Mouse (Mus musculus) monocyte, adult 5-6 weeks (primary cell): Measurements from ENCODE around the gene Rbpms2. TPM values are rescaled to one million over a fixed set of nuclear protein-coding genes. Genes with fewer than 3 reads are reported as not detected.

Experiments used
- ATAC-seq: fragments of 153-309, 156-312 bp; replicated peaks from 2 replicates; pipeline ENCODE4 v1.8.0; 2017; ENCODE audit warnings: mild to moderate bottlenecking; ENCODE audit not compliant: low TSS enrichment, insufficient number of reproducible peaks, severe bottlenecking, poor library complexity, low FRiP score
- total RNA-seq: library from RNA; stranded (forward); fragments of 200-1000, 200-491, 200-594 nt; gene quantifications from 3 replicates; pipeline ENCODE4 v1.2.3, GENCODE M21; 2017

The Rbpms2 gene
- total RNA-seq, 1 experiment from 2014 or later: 0.48 TPM

DNA sequence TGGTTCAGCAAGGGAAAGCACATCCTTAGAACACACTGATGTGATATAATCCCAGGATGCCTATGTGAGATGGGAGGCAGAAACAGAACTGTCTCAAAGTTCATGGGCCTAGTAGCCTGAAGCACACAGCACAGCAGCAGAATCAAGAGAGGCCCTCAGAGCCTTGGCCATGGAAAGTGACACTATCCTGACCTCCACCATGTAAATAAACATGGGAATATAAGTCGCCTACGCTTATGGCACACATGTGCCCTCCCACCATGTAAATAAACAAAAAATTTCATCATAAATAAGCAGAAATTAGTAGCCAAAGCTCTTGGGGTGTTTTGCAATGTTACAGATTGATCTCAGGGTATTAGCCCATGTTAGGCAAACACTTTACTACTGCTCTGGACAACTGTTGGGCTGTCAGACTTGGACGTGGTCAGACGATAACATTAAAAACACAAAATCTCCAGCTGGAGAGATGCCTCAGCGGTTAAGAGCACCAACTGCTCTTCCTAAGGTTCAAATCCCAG, 17.4 kb upstream of the Rbpms2 start:
- no peak for ATAC-seq

- no peak for ATAC-seq
Measured at GRCm38 (mm10) chr9:65613098-65613497, 16.4 kb upstream of the Rbpms2 start.

DNA sequence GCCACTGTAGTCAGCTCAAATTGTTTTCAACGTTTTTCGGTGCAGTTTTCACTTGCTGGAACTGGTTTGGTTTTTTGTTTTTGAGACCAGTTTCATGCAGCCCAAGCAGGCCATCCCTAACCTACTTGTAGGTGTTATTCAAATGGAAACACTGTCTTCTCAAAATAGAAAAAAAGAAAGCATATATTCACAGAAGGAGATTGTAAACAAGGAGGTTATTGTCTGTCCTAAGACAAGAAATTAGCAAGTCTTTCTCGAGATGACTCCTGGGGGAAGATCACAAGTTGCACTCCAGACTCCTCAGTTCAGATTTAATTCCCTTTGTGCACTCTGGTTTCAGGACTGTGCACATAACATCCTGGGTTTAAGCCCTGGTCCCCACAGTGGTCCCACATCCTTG, 10.1 kb upstream of the Rbpms2 start:
- ATAC-seq: no peak

DNA sequence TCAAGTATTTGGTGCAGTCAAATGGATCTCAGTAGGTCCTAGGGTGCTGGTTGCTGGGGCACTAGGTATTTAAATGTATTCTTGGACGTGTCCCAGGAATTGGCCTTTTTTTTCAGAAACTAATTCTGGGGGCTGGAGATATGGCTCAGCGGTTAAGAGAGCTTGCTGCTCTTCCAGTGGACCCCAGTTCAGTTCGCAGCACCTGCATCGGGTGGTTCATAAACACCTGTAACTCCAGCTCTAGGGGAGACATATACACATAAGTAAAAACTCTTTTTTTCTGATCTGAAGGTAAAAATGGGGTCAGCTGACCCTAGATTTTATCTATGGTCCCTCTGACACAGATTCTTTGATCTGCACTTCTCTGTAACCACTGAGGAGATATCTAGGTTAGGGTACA, 8.3 kb upstream of the Rbpms2 start:
- no peak for ATAC-seq

- no peak for ATAC-seq
Measured at GRCm38 (mm10) chr9:65621666-65622065, 7.8 kb upstream of the Rbpms2 start.

DNA sequence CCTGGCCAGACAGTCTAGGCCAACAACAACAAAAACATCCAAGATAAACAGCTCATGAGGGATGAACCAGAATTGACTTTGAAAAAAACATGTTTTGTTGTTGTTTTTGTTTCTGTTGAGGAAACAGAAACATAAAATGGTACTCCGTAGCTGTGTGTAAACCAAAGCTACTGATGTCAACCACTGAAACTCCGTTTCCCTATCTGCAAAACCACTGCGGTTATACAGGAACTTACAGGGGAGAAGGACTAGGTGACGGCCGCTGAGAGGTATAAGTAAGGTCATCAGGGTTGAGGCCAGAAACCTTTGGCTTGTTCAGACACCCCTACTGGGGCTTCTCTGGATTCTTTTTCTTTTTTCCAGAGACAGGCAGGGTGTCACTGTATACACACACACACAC, 6.6 kb upstream of the Rbpms2 start:
- ATAC-seq: no peak

- no peak for ATAC-seq
Measured at GRCm38 (mm10) chr9:65624266-65624665, 5.2 kb upstream of the Rbpms2 start.

GRCm38 (mm10) chr9:65629767-65630630, 551 bp downstream of the Rbpms2 start:
- ATAC-seq: no peak

GRCm38 (mm10) chr9:65630631-65631353, 1.3 kb downstream of the Rbpms2 start:
- ATAC-seq: no peak

GRCm38 (mm10) chr9:65631354-65632021, 2.0 kb downstream of the Rbpms2 start:
- ATAC-seq: no peak

- no peak for ATAC-seq
Measured at GRCm38 (mm10) chr9:65635766-65636165, 6.3 kb downstream of the Rbpms2 start.

GRCm38 (mm10) chr9:65636926-65637325, 7.5 kb downstream of the Rbpms2 start:
- no peak for ATAC-seq

DNA sequence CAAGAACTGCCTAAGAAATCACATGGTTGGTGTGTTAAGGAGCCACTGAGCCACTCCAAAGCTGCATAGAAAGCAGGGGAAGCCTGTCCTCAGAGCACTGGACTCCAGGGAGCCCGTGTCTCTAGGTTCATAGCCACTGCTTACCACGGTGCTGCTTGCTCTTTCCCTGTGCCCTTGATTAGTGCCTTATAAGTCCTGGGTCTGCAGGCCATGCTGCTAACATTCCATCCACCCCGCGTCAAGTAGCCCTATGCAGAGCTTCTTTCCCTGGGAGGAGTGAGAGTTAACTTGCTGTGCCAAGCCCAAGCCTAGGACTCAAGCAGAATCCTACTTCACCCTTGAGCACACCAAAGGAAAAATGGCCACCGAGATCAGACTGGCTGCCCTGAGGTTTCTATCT, 9.6 kb downstream of the Rbpms2 start:
- ATAC-seq: no peak

DNA sequence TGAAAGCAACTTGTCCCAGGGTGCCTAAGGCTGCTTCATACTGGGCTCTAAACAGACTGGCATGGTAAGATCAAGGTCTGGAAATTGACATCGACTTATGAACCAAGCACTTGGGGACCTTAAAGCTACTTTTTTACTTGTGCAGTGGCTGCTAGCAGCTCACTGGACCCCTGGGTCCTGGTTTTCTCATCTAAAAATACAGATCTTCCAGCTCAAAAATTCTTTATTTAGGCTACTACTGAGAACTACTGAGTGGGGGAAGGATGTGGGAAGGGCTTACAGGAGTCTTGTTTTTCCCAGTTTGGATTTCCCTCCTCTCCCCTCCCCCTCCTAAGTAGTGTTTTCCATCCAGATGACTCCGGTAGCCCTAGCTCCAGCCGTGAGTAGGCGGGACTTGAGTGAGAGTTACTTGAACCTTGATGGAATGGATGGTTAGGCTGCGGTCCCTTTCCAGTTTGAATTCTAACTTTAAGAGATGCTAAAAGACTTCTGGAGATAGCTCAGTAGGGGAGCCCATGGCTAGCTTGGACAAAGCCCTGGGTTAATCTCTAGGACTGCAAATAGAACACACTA, 11.5 kb downstream of the Rbpms2 start:
- ATAC-seq: no peak

- no peak for ATAC-seq
Measured at GRCm38 (mm10) chr9:65641446-65642052, 12.1 kb downstream of the Rbpms2 start.

DNA sequence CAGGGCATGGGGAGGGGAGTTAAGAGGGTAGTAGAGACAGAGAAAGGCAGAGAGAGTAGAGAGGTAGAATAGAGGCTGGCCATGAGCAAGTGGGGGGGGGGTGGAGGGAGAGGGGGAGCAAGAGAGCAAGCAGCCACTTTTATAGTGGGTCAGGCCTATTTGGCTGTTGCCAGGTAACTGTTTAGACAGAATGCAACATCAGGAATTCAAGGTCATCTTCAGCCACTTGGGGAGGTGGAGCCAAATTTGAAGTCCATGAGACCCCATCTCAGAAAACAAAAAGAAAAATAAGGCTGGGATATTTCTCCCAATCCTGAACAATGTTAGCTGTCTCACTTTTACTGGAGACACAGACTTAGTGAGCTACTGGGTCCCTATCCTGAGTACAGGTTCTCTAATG, 13.1 kb downstream of the Rbpms2 start:
- ATAC-seq: no peak

GRCm38 (mm10) chr9:65644960-65645359, 15.5 kb downstream of the Rbpms2 start:
- no peak for ATAC-seq

GRCm38 (mm10) chr9:65645984-65646383, 16.5 kb downstream of the Rbpms2 start:
- no peak for ATAC-seq

DNA sequence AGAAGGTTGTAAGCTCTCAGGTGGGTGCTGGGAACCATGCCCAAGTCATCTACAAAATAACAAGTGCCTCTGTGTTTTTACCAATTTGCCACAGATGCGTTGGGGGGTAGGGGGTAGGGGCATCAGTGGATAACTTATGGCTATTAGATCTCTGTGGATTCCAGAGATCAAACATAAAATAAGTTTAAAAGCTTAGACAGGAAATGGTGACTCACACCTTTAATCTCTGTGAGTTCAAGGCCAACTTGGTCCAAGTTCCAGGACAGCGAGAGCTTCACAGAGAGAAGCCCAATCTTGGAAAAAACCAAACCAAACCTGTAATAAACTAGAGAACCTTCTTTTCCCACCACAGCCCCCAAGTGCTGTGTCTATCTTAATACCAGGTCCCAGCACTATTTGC, 17.3 kb downstream of the Rbpms2 start:
- ATAC-seq: no peak
